Mouse (Mus musculus): ENCODE measurements at regions not wholly inside any gene's neighbourhood (a gene's known extent, or its start where the extent isn't known, plus 50 kb on each side); places are given as distances from the start of the nearest gene placed in this dataset.

DNA sequence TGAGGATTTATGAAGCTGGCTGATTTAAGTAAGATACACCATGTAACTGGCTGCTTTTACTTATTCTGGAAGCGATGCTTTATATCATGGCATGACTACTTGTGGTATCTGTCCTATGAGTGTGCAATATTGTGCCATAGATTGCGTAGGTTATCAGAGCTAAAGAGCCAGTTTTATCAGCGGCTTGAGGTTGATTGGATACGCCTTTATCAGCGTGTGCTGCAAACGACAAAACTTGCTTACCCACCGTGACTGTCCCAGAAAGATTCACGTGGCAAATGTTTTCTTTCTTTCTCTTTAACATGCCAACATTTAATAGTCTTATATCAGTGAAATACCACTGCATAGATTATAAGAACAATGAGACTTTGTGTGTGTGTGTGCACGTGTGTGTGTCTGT lies 384.1 kb downstream of the Setd4 start:
- TF ChIP-seq POLR2A (IDR thresholded peaks at IDR 0.05; ENCODE audit: control insufficient read depth, extremely low read depth, insufficient read depth, low read length, poor library complexity): no peak
- TF ChIP-seq CTCF (IDR thresholded peaks at IDR 0.05; ENCODE audit: borderline replicate concordance, control insufficient read depth, extremely low read depth, insufficient read depth, low read length, poor library complexity): no peak
